Comparison of ENCODE assay signal across 17 mouse cellular contexts in genomic region chr4:107026451-107026850, GRCm38 (mm10). TPM values are rescaled to one million over a fixed set of nuclear protein-coding genes. Genes with fewer than 3 reads are reported as not detected.
DNase-seq lines count a peak whose midpoint lies in the region; ATAC-seq and TF ChIP-seq lines count a peak whose summit lies in the region.
"Had no signal": no experiment of that assay in that cellular context is flagged by ENCODE, and none has a peak within 500 bp of the region (broad histone marks: within the 10 kb centered on the region; RNA-seq: fewer than 3 reads in every experiment).

No protein-coding gene starts in this region.

- peak overlapping the region; percentile 24; the same call in 1 of the 2 replicates for H3K27ac ChIP-seq in hindbrain, embryonic 12.5 days
- no peak overlapping the region for H3K27ac ChIP-seq in hindbrain, postnatal 0 days
- no peak overlapping the region for H3K27ac ChIP-seq in neural tube, embryonic 14.5 days (ENCODE audit: low read depth, low read length)
- no peak overlapping the region for H3K27ac ChIP-seq in kidney, embryonic 15.5 days
- H3K27ac ChIP-seq: limb, embryonic 15.5 days; stomach, postnatal 0 days had no signal

- H3K27me3 ChIP-seq in hindbrain, embryonic 12.5 days = no peaks in the 10 kb centered on the region
- no peaks in the 10 kb centered on the region for H3K27me3 ChIP-seq in hindbrain, postnatal 0 days (ENCODE audit: insufficient read depth, low read length)
- no peaks in the 10 kb centered on the region for H3K27me3 ChIP-seq in neural tube, embryonic 14.5 days (ENCODE audit: control insufficient read depth, insufficient read depth, low read length)
- no peaks in the 10 kb centered on the region for H3K27me3 ChIP-seq in kidney, embryonic 15.5 days
- H3K27me3 ChIP-seq: limb, embryonic 15.5 days had no signal

- 61% methylated on average over 8 of the region's 8 CpGs for WGBS in hindbrain, embryonic 12.5 days
- 45% methylated on average over 8 of the region's 8 CpGs for WGBS in hindbrain, postnatal 0 days
- 56% methylated on average over 8 of the region's 8 CpGs for WGBS in neural tube, embryonic 14.5 days
- 54% methylated on average over 8 of the region's 8 CpGs for WGBS in kidney, embryonic 15.5 days

- DNase-seq in adrenal gland, adult 2 months = peak; percentile 50
- no peak for DNase-seq in adrenal gland, postnatal 4 days (ENCODE audit: low spot score in 2 of 2)
- no peak for DNase-seq in hindbrain, postnatal 0 days (ENCODE audit: low spot score)
- DNase-seq in neural tube, embryonic 10.5 days (ENCODE audit: extremely low spot score, low spot score) = no peak
- DNase-seq in spleen, adult 18-20 months = no peak
- DNase-seq: cerebellum, adult 9-10 months; heart, adult 11 months; kidney, adult 18-20 months; lung, adult 18-20 months; right cerebral cortex, adult 18-20 months; thymus, postnatal 25 days had no signal

- H3K36me3 ChIP-seq in hindbrain, embryonic 12.5 days = peaks cover 37% of the 10 kb centered on the region
- H3K36me3 ChIP-seq in hindbrain, postnatal 0 days (ENCODE audit: insufficient read depth, low read length) = peaks cover 12% of the 10 kb centered on the region
- peaks cover 11% of the 10 kb centered on the region for H3K36me3 ChIP-seq in neural tube, embryonic 14.5 days (ENCODE audit: control insufficient read depth, insufficient read depth, low read length)
- H3K36me3 ChIP-seq in kidney, embryonic 15.5 days = peaks cover 41% of the 10 kb centered on the region

- H3K9me3 ChIP-seq in hindbrain, embryonic 12.5 days (replicated peaks) = no peaks in the 10 kb centered on the region
- H3K9me3 ChIP-seq in hindbrain, postnatal 0 days (ENCODE audit: low read length) = no peaks in the 10 kb centered on the region
- no peaks in the 10 kb centered on the region for H3K9me3 ChIP-seq in neural tube, embryonic 14.5 days (ENCODE audit: control insufficient read depth, low read length)
- no peaks in the 10 kb centered on the region for H3K9me3 ChIP-seq in kidney, embryonic 15.5 days (replicated peaks)
- H3K9me3 ChIP-seq: G1E; limb, embryonic 15.5 days had no signal

- H3K4me2 ChIP-seq in hindbrain, embryonic 12.5 days (replicated peaks) = no peak overlapping the region
- no peak overlapping the region for H3K4me2 ChIP-seq in hindbrain, postnatal 0 days (ENCODE audit: low read depth, low read length)
- H3K4me2 ChIP-seq in neural tube, embryonic 14.5 days (ENCODE audit: low read depth, low read length) = no peak overlapping the region
- no peak overlapping the region for H3K4me2 ChIP-seq in kidney, embryonic 15.5 days
- H3K4me2 ChIP-seq: limb, embryonic 15.5 days had no signal

- H3K4me3 ChIP-seq in hindbrain, embryonic 12.5 days = no peak overlapping the region
- no peak overlapping the region for H3K4me3 ChIP-seq in hindbrain, postnatal 0 days (ENCODE audit: low read length)
- H3K4me3 ChIP-seq in neural tube, embryonic 14.5 days (ENCODE audit: low read depth, low read length) = no peak overlapping the region
- H3K4me3 ChIP-seq in kidney, embryonic 15.5 days (replicated peaks) = no peak overlapping the region
- H3K4me3 ChIP-seq: limb, embryonic 15.5 days had no signal

- ATAC-seq in hindbrain, embryonic 12.5 days (ENCODE audit: low FRiP score) = no peak
- no peak for ATAC-seq in hindbrain, postnatal 0 days
- ATAC-seq in neural tube, embryonic 14.5 days (ENCODE audit: low read depth) = peak; percentile 36; the same call in 1 of the 2 replicates
- no peak for ATAC-seq in kidney, embryonic 15.5 days (replicated peaks; ENCODE audit: low FRiP score)

- peaks cover 47% of the 10 kb centered on the region for H3K4me1 ChIP-seq in hindbrain, embryonic 12.5 days
- H3K4me1 ChIP-seq in hindbrain, postnatal 0 days (ENCODE audit: insufficient read depth, low read length) = peaks cover 4% of the 10 kb centered on the region
- H3K4me1 ChIP-seq in neural tube, embryonic 14.5 days (ENCODE audit: control insufficient read depth, insufficient read depth, low read length) = peaks cover 29% of the 10 kb centered on the region
- peaks cover 6% of the 10 kb centered on the region; the same call in 1 of the 2 replicates for H3K4me1 ChIP-seq in kidney, embryonic 15.5 days

- no peak overlapping the region for H3K9ac ChIP-seq in hindbrain, embryonic 12.5 days
- H3K9ac ChIP-seq in hindbrain, postnatal 0 days (replicated peaks; ENCODE audit: low read length) = no peak overlapping the region
- H3K9ac ChIP-seq in neural tube, embryonic 14.5 days (replicated peaks; ENCODE audit: low read depth, low read length) = no peak overlapping the region
- H3K9ac ChIP-seq in kidney, embryonic 15.5 days = no peak overlapping the region
- H3K9ac ChIP-seq: limb, embryonic 15.5 days had no signal

- no peak for TF ChIP-seq CTCF in hindbrain, postnatal 0 days (IDR thresholded peaks at IDR 0.05; ENCODE audit: low read depth)

RNA-seq across cellular contexts. Expression of gene Mrpl37, which starts 40.2 kb away (rescaled TPM):
- total RNA-seq in adrenal gland, adult 2 months (2021) = 100 to 1,000 TPM in 1 of 2 experiments, 10 to 100 TPM in 1; 97.2 to 102 TPM
- 76.4 and 77.1 TPM in 2 replicates for polyA plus RNA-seq in adrenal gland, adult 2 months (2012; rRNA removed)
- 100 to 1,000 TPM; 104 to 108 TPM for total RNA-seq in adrenal gland, postnatal 4 days (2021)
- 78.0 and 80.8 TPM in 2 replicates for polyA plus RNA-seq in hindbrain, embryonic 12.5 days (2016; fragmentation: Nextera tagmentation; extraction: Ambion mirVana)
- 59.2 TPM in 2 replicates for total RNA-seq in hindbrain, postnatal 0 days (2014; rRNA removed)
- 77.8 and 79.7 TPM in 2 replicates for polyA plus RNA-seq in hindbrain, postnatal 0 days (2015; fragmentation: Nextera tagmentation; extraction: Ambion mirVana)
- 90.9 and 94.3 TPM in 2 replicates for polyA plus RNA-seq in neural tube, embryonic 14.5 days (2014; fragmentation: Nextera tagmentation; extraction: Ambion mirVana)
- polyA plus RNA-seq in kidney, embryonic 15.5 days (2015; fragmentation: Nextera tagmentation; extraction: Ambion mirVana) = 108 TPM in 2 replicates

RNA-seq across cellular contexts. Expression of gene Cyb5rl, which starts 40.3 kb away (rescaled TPM):
- 10 to 100 TPM; 22.9 to 27.3 TPM for total RNA-seq in adrenal gland, adult 2 months (2021)
- polyA plus RNA-seq in adrenal gland, adult 2 months (2012; rRNA removed) = 13.4 and 14.1 TPM in 2 replicates
- 10 to 100 TPM; 20.1 to 21.1 TPM for total RNA-seq in adrenal gland, postnatal 4 days (2021)
- polyA plus RNA-seq in hindbrain, embryonic 12.5 days (2016; fragmentation: Nextera tagmentation; extraction: Ambion mirVana) = 4.1 and 4.5 TPM in 2 replicates
- 8.7 and 21.3 TPM in 2 replicates for total RNA-seq in hindbrain, postnatal 0 days (2014; rRNA removed)
- 4.1 and 4.6 TPM in 2 replicates for polyA plus RNA-seq in hindbrain, postnatal 0 days (2015; fragmentation: Nextera tagmentation; extraction: Ambion mirVana)
- polyA plus RNA-seq in neural tube, embryonic 14.5 days (2014; fragmentation: Nextera tagmentation; extraction: Ambion mirVana) = 2.7 and 4.8 TPM in 2 replicates
- polyA plus RNA-seq in kidney, embryonic 15.5 days (2015; fragmentation: Nextera tagmentation; extraction: Ambion mirVana) = 11.1 and 12.1 TPM in 2 replicates
